Mouse (Mus musculus): ENCODE data around the gene Ddx27. TPM values are rescaled to one million over a fixed set of nuclear protein-coding genes. Genes with fewer than 3 reads are reported as not detected.

Gene Ddx27
- polyA plus RNA-seq, 1 experiment from 2014 or later: 29.3 TPM

DNA sequence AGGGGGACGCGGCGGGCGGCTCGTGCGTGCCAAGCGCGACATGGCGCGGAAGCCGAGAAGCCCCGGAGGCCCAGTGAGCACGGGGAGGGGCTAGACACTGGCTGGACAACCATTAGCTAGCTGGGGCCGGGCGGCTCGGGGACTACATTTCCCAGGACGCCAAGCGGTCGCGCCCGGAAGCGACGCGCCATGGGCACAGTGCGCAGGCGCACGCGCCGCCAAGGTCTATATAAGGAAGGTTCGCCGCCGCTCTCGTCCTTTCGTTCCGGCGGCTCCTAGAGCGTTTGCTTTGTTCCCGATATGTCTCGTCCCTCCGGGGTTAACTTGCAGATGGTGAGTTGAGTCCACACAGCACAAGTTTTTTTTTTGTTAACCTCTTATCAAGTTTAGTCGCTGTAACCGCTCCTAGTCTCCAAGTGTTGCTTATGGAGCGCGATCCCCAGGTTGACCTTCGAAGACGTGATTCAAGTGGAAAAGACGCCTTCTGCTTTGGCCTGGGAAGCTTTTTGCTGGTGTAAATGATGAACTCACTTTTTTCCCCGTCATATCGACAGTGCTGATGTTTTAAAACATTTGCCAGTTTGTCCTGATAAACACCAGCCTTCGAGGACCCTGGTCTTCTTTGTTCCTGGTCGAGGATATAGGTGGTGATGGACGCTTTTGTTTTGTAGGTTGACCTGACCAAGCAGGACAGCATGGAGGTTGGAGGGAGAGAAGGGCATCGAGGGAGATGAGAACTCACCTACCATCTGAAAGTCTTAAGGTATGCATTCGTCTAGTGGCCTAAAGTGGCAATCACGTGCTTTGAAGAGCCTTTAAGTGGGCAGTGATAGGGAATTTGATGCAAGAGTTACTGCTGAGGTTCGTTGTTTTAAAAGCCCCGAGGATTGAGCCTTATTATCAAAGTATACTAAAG is 48.2 kb downstream of the Ddx27 start, which contains the start of gene Znfx1:
TSS of gene Znfx1 (minus strand) at position 51 of the 916 bp plus-strand sequence.
- Histone ChIP-seq H3K4me1 (ENCODE audit: control insufficient read depth, insufficient read depth, low read length) (peaks cover 3% of the 10 kb centered on the region), H3K4me3 (ENCODE audit: low read depth, low read length) (peak within 1 kb of the TSS; percentile 74), H3K27ac (ENCODE audit: low read depth, low read length) (peak within 1 kb of the TSS; percentile 91), H3K9me3 (replicated peaks; ENCODE audit: control insufficient read depth, low read length) (no peaks in the 10 kb centered on the region), H3K4me2 (peak within 1 kb of the TSS; percentile 93), H3K36me3 (ENCODE audit: control insufficient read depth, insufficient read depth, low read length) (peaks cover 11% of the 10 kb centered on the region), H3K27me3 (ENCODE audit: control insufficient read depth, insufficient read depth, low read length) (no peaks in the 10 kb centered on the region), H3K9ac (ENCODE audit: low read depth, low read length) (peak within 1 kb of the TSS; percentile 90)
- ATAC-seq (replicated peaks; ENCODE audit: insufficient number of reproducible peaks, low FRiP score, low TSS enrichment): peak; percentile 94
- WGBS (ENCODE audit: insufficient replicate concordance): under 1% methylated on average over 54 of the region's 57 CpGs

GRCm38 (mm10) chr2:167063906-167064496 is 49.0 kb downstream of the Ddx27 start:
- Histone ChIP-seq H3K4me3 (ENCODE audit: low read depth, low read length) (peak overlapping the region; percentile 74), H3K36me3 (ENCODE audit: control insufficient read depth, insufficient read depth, low read length) (peaks cover 11% of the 10 kb centered on the region), H3K4me1 (ENCODE audit: control insufficient read depth, insufficient read depth, low read length) (peaks cover 3% of the 10 kb centered on the region), H3K4me2 (peak overlapping the region; percentile 93), H3K9ac (ENCODE audit: low read depth, low read length) (peak overlapping the region; percentile 90), H3K27me3 (ENCODE audit: control insufficient read depth, insufficient read depth, low read length) (no peaks in the 10 kb centered on the region), H3K27ac (ENCODE audit: low read depth, low read length) (peak overlapping the region; percentile 91), H3K9me3 (replicated peaks; ENCODE audit: control insufficient read depth, low read length) (no peaks in the 10 kb centered on the region)
- ATAC-seq (replicated peaks; ENCODE audit: insufficient number of reproducible peaks, low FRiP score, low TSS enrichment): no peak
- WGBS (ENCODE audit: insufficient replicate concordance): 3% methylated on average over 7 of the region's 7 CpGs

DNA sequence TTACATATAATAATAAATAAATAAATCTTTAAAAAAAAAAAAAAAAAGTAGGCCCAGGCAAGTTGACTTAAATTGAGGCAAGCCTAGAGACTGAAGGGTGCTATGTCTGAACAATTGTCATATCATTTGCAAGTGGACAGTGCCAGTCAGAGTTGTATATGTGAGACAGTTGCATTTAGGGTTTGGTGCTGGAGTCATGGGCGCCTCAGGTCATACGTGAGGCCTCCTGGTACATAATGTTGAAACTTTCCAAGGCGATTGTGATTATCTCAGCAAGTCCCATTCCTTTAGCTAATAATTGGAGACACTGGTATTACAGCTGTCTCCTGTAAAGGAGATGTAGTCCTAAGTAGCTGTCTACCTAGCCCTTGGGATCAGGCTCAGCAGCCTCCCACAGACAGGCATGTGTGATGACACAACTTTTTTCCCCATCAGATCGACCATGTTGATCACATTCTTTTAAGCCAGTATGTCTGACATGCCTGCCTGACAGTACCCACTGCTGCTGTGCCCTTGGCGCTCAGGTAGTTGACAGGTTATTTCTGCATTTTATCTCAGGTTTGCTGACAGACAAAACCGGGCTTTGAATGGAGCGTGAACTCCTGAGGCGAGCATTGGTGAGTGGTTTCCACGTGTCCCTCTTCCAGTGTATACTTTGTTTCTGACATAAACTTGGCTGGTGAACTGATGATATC is 49.8 kb downstream of the Ddx27 start:
- H3K4me2 ChIP-seq: peak overlapping the region; percentile 93
- H3K36me3 ChIP-seq (ENCODE audit: control insufficient read depth, insufficient read depth, low read length): peaks cover 11% of the 10 kb centered on the region
- peaks cover under 1% of the 10 kb centered on the region for H3K4me1 ChIP-seq (ENCODE audit: control insufficient read depth, insufficient read depth, low read length)
- H3K9ac ChIP-seq (ENCODE audit: low read depth, low read length): peak overlapping the region; percentile 90
- H3K27ac ChIP-seq (ENCODE audit: low read depth, low read length): peak overlapping the region; percentile 2; the same call in 1 of the 2 replicates
- no peaks in the 10 kb centered on the region for H3K27me3 ChIP-seq (ENCODE audit: control insufficient read depth, insufficient read depth, low read length)
- H3K4me3 ChIP-seq (ENCODE audit: low read depth, low read length): peak overlapping the region; percentile 74
- 27% methylated on average over 9 of the region's 9 CpGs for WGBS (ENCODE audit: insufficient replicate concordance)
- no peaks in the 10 kb centered on the region for H3K9me3 ChIP-seq (replicated peaks; ENCODE audit: control insufficient read depth, low read length)
- no peak for ATAC-seq (replicated peaks; ENCODE audit: insufficient number of reproducible peaks, low FRiP score, low TSS enrichment)

DNA sequence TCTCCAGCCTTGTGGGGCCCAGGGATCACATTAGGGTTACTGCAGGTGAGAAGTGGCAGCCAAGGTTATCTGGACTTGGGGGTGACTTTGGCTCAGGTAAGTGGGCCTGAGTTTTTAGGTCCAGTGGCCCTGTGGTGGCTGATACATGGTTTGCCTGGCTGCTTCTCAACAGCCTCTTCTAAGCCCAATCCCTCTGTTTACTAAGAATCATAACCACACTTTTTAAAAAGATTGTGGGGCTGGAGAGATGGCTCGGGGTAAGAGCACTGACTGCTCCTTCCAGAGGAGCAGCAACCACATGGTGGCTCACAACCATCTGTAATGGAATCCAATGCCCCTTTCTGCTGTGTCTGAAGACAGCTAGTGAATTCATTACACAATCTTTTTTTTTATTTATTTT is 51.0 kb downstream of the Ddx27 start:
- H3K27me3 ChIP-seq (ENCODE audit: control insufficient read depth, insufficient read depth, low read length): no peaks in the 10 kb centered on the region
- peaks cover 4% of the 10 kb centered on the region for H3K4me1 ChIP-seq (ENCODE audit: control insufficient read depth, insufficient read depth, low read length)
- H3K36me3 ChIP-seq (ENCODE audit: control insufficient read depth, insufficient read depth, low read length): peaks cover 11% of the 10 kb centered on the region
- ATAC-seq (replicated peaks; ENCODE audit: insufficient number of reproducible peaks, low FRiP score, low TSS enrichment): no peak
- WGBS (ENCODE audit: insufficient replicate concordance): 54% methylated on average over 1 of the region's 1 CpGs
- H3K27ac ChIP-seq (ENCODE audit: low read depth, low read length): peak overlapping the region; percentile 12; the same call in 1 of the 2 replicates
- H3K9ac ChIP-seq (ENCODE audit: low read depth, low read length): no peak overlapping the region
- no peaks in the 10 kb centered on the region for H3K9me3 ChIP-seq (replicated peaks; ENCODE audit: control insufficient read depth, low read length)
- no peak overlapping the region; the same call in 1 of the 2 replicates for H3K4me3 ChIP-seq (ENCODE audit: low read depth, low read length)
- no peak overlapping the region; the same call in 1 of the 2 replicates for H3K4me2 ChIP-seq

DNA sequence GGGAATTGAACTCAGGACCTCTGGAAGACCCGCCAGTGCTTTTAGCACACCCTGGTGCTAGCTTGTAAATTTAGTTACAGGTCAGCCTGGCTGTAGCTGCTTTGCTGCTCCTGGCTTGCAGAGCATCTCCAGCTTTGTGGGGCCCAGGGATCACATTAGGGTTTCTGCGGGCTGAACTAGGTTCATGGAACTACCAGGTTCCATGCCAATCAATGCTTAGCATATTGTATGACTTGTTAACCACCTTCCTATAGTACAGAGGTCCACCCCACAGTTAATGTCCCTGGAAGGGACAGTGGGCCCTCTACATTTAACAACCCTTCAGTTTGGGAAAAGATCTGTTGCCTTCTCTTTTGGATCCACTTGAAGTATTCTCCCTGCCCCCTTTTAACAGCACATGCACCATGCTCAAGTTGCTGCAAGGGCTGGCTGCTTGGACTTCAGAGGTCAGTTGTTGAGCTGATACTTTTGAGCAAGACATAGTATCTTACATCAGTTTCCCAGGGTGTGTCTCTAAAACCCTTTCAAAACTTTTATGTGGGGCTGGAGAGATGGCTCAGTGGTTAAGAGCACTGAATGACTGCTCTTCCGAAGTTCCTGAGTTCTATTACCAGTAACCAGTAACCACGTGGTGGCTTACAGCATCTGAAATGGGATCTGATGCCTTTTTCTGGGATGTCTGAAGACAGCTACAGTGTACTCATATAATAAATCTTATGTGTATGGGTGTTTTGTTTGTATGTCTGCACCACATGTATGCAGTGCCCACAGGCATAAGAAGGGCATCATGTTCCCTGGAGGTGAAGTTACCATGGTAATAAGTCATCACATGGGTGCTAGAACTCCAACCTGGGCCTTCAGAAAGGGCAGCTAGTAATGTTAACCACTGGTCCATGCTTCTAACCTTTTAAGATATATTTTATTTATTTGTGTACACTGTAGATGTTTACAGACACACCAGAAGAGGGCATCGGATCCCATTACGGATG is 51.8 kb downstream of the Ddx27 start:
- H3K27ac ChIP-seq (ENCODE audit: low read depth, low read length): no peak overlapping the region
- no peak overlapping the region for H3K4me3 ChIP-seq (ENCODE audit: low read depth, low read length)

GRCm38 (mm10) chr2:167067575-167067974 is 52.6 kb downstream of the Ddx27 start:
- Histone ChIP-seq H3K27ac (ENCODE audit: low read depth, low read length) (peak overlapping the region; percentile 54; the same call in 1 of the 2 replicates), H3K4me3 (ENCODE audit: low read depth, low read length) (no peak overlapping the region), H3K36me3 (ENCODE audit: control insufficient read depth, insufficient read depth, low read length) (peaks cover 11% of the 10 kb centered on the region), H3K9ac (ENCODE audit: low read depth, low read length) (no peak overlapping the region), H3K9me3 (replicated peaks; ENCODE audit: control insufficient read depth, low read length) (no peaks in the 10 kb centered on the region), H3K4me1 (ENCODE audit: control insufficient read depth, insufficient read depth, low read length) (peaks cover 6% of the 10 kb centered on the region; the same call in 1 of the 2 replicates), H3K27me3 (ENCODE audit: control insufficient read depth, insufficient read depth, low read length) (no peaks in the 10 kb centered on the region), H3K4me2 (no peak overlapping the region)
- 44% methylated on average over 6 of the region's 6 CpGs for WGBS (ENCODE audit: insufficient replicate concordance)
- ATAC-seq (replicated peaks; ENCODE audit: insufficient number of reproducible peaks, low FRiP score, low TSS enrichment): no peak

More for the DNA sequence above, 51.8 kb downstream of the Ddx27 start:
- H3K4me2 ChIP-seq: no peak overlapping the region
- H3K36me3 ChIP-seq (ENCODE audit: control insufficient read depth, insufficient read depth, low read length): peaks cover 11% of the 10 kb centered on the region
- ATAC-seq (replicated peaks; ENCODE audit: insufficient number of reproducible peaks, low FRiP score, low TSS enrichment): no peak
- no peaks in the 10 kb centered on the region for H3K9me3 ChIP-seq (replicated peaks; ENCODE audit: control insufficient read depth, low read length)
- WGBS (ENCODE audit: insufficient replicate concordance): 38% methylated on average over 6 of the region's 6 CpGs
- H3K9ac ChIP-seq (ENCODE audit: low read depth, low read length): no peak overlapping the region
- H3K4me1 ChIP-seq (ENCODE audit: control insufficient read depth, insufficient read depth, low read length): peaks cover 6% of the 10 kb centered on the region
- H3K27me3 ChIP-seq (ENCODE audit: control insufficient read depth, insufficient read depth, low read length): no peaks in the 10 kb centered on the region

DNA sequence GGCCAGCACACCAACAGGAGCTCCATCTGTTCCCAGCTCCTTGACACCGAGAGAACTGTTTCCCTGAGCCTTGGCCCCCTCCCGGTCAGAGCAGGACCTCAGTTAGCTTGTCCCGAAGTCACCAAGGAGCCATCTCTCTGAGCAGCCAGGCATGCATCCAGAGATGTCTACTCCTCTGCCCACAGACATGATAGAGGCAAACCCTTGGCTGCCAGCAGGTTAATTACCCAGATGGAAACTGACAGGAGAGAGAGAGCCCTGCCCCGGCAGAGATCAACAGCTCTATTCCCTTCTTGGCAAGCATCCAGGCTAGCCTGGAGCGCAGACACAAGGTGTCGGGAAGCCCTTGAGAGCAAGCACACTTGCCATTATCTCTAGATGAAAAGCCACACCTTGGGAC is 55.3 kb downstream of the Ddx27 start:
- H3K36me3 ChIP-seq (ENCODE audit: control insufficient read depth, insufficient read depth, low read length): peaks cover 7% of the 10 kb centered on the region
- no peaks in the 10 kb centered on the region for H3K27me3 ChIP-seq (ENCODE audit: control insufficient read depth, insufficient read depth, low read length)
- 62% methylated on average over 6 of the region's 6 CpGs for WGBS (ENCODE audit: insufficient replicate concordance)
- H3K4me2 ChIP-seq: no peak overlapping the region
- peaks cover 6% of the 10 kb centered on the region; the same call in 1 of the 2 replicates for H3K4me1 ChIP-seq (ENCODE audit: control insufficient read depth, insufficient read depth, low read length)
- no peak overlapping the region for H3K4me3 ChIP-seq (ENCODE audit: low read depth, low read length)
- ATAC-seq (replicated peaks; ENCODE audit: insufficient number of reproducible peaks, low FRiP score, low TSS enrichment): no peak
- no peak overlapping the region for H3K27ac ChIP-seq (ENCODE audit: low read depth, low read length)
- H3K9me3 ChIP-seq (replicated peaks; ENCODE audit: control insufficient read depth, low read length): no peaks in the 10 kb centered on the region
- no peak overlapping the region for H3K9ac ChIP-seq (ENCODE audit: low read depth, low read length)
